Mouse (Mus musculus) hindbrain, embryonic 13.5 days (tissue): ENCODE results near the gene Klhl29. TPM values are rescaled to one million over a fixed set of nuclear protein-coding genes. Genes with fewer than 3 reads are reported as not detected.

Experiments
- ATAC-seq: fragments of 200-750 bp; cut with Nextera tagmentation; 2 replicates; pipeline ENCODE4 v1.8.0; 2017; ENCODE audit warnings: moderate TSS enrichment; ENCODE audit not compliant: low FRiP score
- H3K27ac ChIP-seq: fragments of 300-500 bp; sonication (generic); 2 replicates; pipeline ENCODE4 v1.5.1; 2015; ENCODE audit warnings: inconsistent platforms, mild to moderate bottlenecking, moderate library complexity
- H3K27me3 ChIP-seq: fragments of 300-500 bp; sonication (generic); 2 replicates; pipeline ENCODE4 v1.6.1; 2015; ENCODE audit warnings: mild to moderate bottlenecking, inconsistent platforms
- H3K36me3 ChIP-seq: fragments of 300-500 bp; sonication (generic); 2 replicates; pipeline ENCODE4 v1.6.1; 2015; ENCODE audit warnings: mild to moderate bottlenecking, inconsistent platforms
- H3K4me1 ChIP-seq: fragments of 300-500 bp; sonication (generic); replicated peaks from 2 replicates; pipeline ENCODE4 v1.6.1; 2015; ENCODE audit warnings: inconsistent platforms
- H3K4me2 ChIP-seq: fragments of 300-500 bp; sonication (generic); 2 replicates; pipeline ENCODE4 v1.6.1; 2015; ENCODE audit warnings: inconsistent platforms, mild to moderate bottlenecking, moderate library complexity
- H3K4me3 ChIP-seq: fragments of 300-500 bp; sonication (generic); 2 replicates; pipeline ENCODE4 v1.5.1; 2015; ENCODE audit warnings: mild to moderate bottlenecking, inconsistent platforms
- H3K9ac ChIP-seq: fragments of 300-500 bp; sonication (generic); 2 replicates; pipeline ENCODE4 v1.6.1; 2015; ENCODE audit warnings: mild to moderate bottlenecking, inconsistent platforms
- H3K9me3 ChIP-seq: fragments of 300-500 bp; sonication (generic); 2 replicates; pipeline ENCODE4 v1.6.1; 2016; ENCODE audit warnings: inconsistent platforms
- WGBS: fragments of 180-500 bp; shearing (Covaris S2); methylation state at CpG from one replicate; pipeline ENCODE4 v1.1.7; 2015; 5-methylcytosine and 5-hydroxymethylcytosine counted together
- polyA plus RNA-seq: library from polyadenylated mRNA; unstranded; fragments of >200 nt; fragmentation: Nextera tagmentation; extraction: Ambion mirVana; gene quantifications from 2 replicates; pipeline ENCODE4 v1.2.1, GENCODE M21; 2015

The Klhl29 gene
- polyA plus RNA-seq, 1 experiment from 2014 or later = 4.0 TPM

GRCm38 (mm10) chr12:5381694-5382093, 6.2 kb upstream of the Klhl29 start:
- H3K4me2 ChIP-seq = no peak overlapping the region
- H3K27ac ChIP-seq = no peak overlapping the region
- peaks cover 10% of the 10 kb centered on the region for H3K4me1 ChIP-seq
- H3K36me3 ChIP-seq = no peaks in the 10 kb centered on the region
- no peak overlapping the region for H3K4me3 ChIP-seq
- peaks cover 15% of the 10 kb centered on the region for H3K27me3 ChIP-seq
- no peak overlapping the region for H3K9ac ChIP-seq
- no peak for ATAC-seq
- no peaks in the 10 kb centered on the region for H3K9me3 ChIP-seq

DNA sequence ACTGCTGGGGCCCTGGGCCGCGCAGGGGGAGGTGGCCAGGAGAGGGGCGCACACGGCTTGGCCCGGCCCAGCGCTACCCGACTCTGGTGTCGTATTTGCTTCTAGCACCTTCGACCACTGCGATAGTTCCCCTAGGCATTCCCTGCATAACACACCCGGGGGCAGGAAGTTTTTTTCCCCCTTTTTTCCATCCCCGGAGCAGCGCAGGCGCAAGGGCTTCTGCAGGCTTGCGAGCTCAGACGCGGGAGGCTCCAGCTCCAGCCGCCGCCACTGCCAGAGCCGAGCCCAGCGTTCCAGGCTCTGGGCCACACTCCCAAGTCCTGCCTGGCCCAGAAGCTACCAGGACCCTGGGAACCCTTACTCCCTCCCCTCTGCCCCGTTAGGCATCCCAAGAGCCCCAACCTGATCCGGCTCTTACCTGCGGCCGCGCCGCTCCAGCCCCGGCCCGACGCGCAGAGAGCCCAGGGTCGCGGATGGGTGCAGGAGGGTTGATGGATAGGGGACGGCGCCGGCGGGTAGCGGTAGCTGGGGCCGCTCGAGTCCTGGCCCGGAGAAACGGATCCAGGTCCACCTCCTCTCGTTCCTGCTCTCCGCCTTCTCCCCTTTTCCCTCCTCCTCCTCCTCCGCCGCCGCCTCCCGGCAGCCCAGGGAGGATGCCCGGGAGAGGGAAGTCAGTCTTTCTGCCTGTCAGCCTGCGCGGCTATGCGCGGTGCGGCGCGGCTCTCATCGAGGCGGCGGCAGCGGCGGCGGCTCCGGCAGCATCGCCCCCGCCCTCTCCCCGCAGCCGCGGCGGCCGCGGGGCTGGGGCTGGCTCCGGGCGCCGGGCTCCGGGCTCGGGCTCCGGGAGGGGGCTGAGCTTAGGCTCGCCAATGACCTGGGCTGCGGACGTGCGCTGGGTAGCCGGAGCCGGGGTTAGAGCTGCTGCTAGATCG, 532 bp downstream of the Klhl29 start:
- H3K9me3 ChIP-seq = no peaks in the 10 kb centered on the region
- H3K27me3 ChIP-seq = peaks cover 20% of the 10 kb centered on the region
- H3K36me3 ChIP-seq = no peaks in the 10 kb centered on the region
- peak; percentile 75 for ATAC-seq
- peak overlapping the region; percentile 93 for H3K4me2 ChIP-seq
- WGBS = under 1% methylated on average over 80 of the region's 84 CpGs
- peak overlapping the region; percentile 90 for H3K4me3 ChIP-seq
- peak overlapping the region; percentile 98 for H3K9ac ChIP-seq
- H3K27ac ChIP-seq = peak overlapping the region; percentile 96
- H3K4me1 ChIP-seq = peaks cover 35% of the 10 kb centered on the region

DNA sequence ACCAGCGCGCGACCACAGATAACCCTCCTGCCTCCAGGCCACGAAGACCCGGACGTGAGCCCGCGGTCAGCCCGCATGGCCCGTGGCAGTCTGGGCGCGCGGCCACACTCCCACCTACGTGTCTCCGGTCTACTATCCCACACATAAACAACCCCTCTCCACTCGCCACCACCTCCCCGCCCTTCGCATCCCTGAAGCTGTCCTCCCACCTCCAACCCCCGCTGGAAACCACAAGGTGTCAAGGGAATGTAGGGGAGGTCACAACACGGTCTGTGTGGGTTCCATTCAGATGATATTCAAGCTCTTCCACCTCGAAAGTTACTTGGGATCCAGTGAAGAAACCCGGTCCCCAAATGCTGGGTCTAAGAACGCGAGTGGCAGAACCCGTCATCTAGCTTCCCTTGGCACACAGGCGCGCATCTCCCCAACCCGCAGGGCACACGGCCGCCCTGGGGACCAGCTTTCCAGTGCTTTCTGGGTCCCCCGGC, 1.2 kb downstream of the Klhl29 start:
- ATAC-seq = peak; percentile 10
- H3K27ac ChIP-seq = peak overlapping the region; percentile 96
- H3K36me3 ChIP-seq = no peaks in the 10 kb centered on the region
- peak overlapping the region; percentile 93 for H3K4me2 ChIP-seq
- peak overlapping the region; percentile 98 for H3K9ac ChIP-seq
- H3K4me3 ChIP-seq = peak overlapping the region; percentile 90
- WGBS = under 1% methylated on average over 31 of the region's 31 CpGs
- H3K4me1 ChIP-seq = peaks cover 35% of the 10 kb centered on the region
- no peaks in the 10 kb centered on the region for H3K9me3 ChIP-seq
- H3K27me3 ChIP-seq = peaks cover 17% of the 10 kb centered on the region

DNA sequence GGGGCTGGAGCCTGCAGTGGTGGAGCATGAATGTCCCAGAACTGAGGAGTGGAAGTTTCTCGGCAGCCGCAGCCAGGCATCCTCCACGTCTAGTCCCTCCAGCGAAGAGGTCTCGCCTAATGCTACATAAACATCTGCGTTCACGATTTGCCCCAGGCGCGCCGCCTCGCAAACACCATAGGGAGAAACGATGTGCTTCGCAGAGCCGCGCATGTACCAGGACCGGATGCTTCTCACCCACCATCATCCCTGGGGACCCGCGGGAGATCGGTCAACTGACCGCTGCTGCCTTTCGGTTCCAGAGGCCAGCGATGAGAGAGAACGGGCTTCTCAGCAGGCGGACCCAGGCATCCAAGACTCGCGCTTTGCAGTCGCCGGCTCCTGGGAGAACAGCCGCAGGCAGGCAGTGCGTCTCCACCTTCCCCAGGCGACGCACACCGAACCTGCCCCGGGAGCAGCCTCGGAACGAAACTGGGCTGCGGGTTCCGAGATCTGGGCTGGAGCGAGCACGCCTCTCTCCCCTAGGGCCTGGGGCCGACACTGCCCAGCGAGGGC, 1.8 kb downstream of the Klhl29 start:
- H3K36me3 ChIP-seq = no peaks in the 10 kb centered on the region
- H3K4me2 ChIP-seq = peak overlapping the region; percentile 93
- H3K4me1 ChIP-seq = peaks cover 35% of the 10 kb centered on the region
- peak overlapping the region; percentile 90 for H3K4me3 ChIP-seq
- under 1% methylated on average over 42 of the region's 42 CpGs for WGBS
- peak overlapping the region; percentile 98 for H3K9ac ChIP-seq
- H3K27me3 ChIP-seq = peaks cover 14% of the 10 kb centered on the region
- no peak for ATAC-seq
- H3K27ac ChIP-seq = peak overlapping the region; percentile 96
- no peaks in the 10 kb centered on the region for H3K9me3 ChIP-seq

DNA sequence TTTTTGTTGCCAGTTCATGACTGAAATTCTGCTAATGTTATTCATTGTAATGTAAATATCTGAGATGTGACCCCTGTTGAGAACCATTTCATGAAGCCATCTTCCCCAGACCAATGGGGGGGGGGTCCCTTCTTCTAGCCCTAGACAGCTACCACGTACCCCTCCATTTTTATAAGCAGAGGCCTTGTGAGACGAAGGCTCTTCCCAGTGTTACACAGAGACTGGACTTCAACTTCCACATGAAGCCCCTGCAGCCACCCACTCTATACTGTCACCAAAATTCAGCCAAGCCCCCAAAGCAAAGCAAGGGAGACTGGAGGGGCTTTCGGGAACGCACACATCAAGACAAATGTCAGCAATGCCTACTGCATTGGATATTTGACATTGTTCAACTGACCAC, 6.1 kb downstream of the Klhl29 start:
- Histone ChIP-seq H3K9me3 (no peaks in the 10 kb centered on the region), H3K27me3 (no peaks in the 10 kb centered on the region), H3K4me2 (peak overlapping the region; percentile 19; the same call in 1 of the 2 replicates), H3K27ac (no peak overlapping the region), H3K4me3 (no peak overlapping the region), H3K36me3 (no peaks in the 10 kb centered on the region), H3K9ac (no peak overlapping the region), H3K4me1 (peaks cover 32% of the 10 kb centered on the region)
- no peak for ATAC-seq
- 85% methylated on average over 4 of the region's 4 CpGs for WGBS

DNA sequence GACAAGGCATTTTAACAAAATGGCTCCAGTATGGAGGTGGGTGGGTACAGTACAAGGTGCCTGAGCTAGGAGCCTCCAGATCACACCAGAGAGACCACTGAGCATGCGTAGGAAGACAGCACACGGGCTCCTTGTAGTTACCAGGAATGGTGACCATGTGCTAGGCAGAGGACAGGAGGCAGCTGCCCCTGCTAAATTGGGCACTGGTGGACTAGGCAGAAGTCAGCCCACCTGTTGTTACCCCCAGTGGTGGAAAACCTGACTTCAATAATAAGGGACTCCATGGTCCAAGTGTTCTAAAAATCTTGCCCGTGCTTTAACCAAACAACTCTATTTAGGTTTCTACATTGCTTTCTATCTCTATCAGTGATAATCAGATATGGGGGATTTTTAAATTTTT, 10.6 kb downstream of the Klhl29 start:
- no peak overlapping the region for H3K4me3 ChIP-seq
- WGBS = 91% methylated on average over 3 of the region's 3 CpGs
- no peaks in the 10 kb centered on the region for H3K9me3 ChIP-seq
- no peak overlapping the region for H3K4me2 ChIP-seq
- peaks cover 24% of the 10 kb centered on the region for H3K4me1 ChIP-seq
- H3K9ac ChIP-seq = no peak overlapping the region
- H3K27me3 ChIP-seq = no peaks in the 10 kb centered on the region
- H3K27ac ChIP-seq = no peak overlapping the region; the same call in 1 of the 2 replicates
- ATAC-seq = no peak
- no peaks in the 10 kb centered on the region for H3K36me3 ChIP-seq

GRCm38 (mm10) chr12:5363961-5364634, 11.4 kb downstream of the Klhl29 start:
- Histone ChIP-seq H3K4me2 (no peak overlapping the region), H3K27me3 (no peaks in the 10 kb centered on the region), H3K9ac (no peak overlapping the region), H3K27ac (peak overlapping the region; percentile 26; the same call in 1 of the 2 replicates), H3K9me3 (no peaks in the 10 kb centered on the region), H3K4me1 (peaks cover 31% of the 10 kb centered on the region), H3K4me3 (no peak overlapping the region), H3K36me3 (no peaks in the 10 kb centered on the region)
- ATAC-seq = no peak
- 76% methylated on average over 17 of the region's 17 CpGs for WGBS

GRCm38 (mm10) chr12:5359065-5359464, 16.4 kb downstream of the Klhl29 start:
- no peak for ATAC-seq
- H3K4me1 ChIP-seq = peaks cover 32% of the 10 kb centered on the region

GRCm38 (mm10) chr12:5358497-5358896, 17.0 kb downstream of the Klhl29 start:
- Histone ChIP-seq H3K4me2 (no peak overlapping the region), H3K36me3 (no peaks in the 10 kb centered on the region), H3K27ac (0 out of 2 replicates have a peak overlapping the region, but pooled peaks have one; percentile 73), H3K9ac (no peak overlapping the region), H3K27me3 (no peaks in the 10 kb centered on the region), H3K9me3 (no peaks in the 10 kb centered on the region), H3K4me1 (peaks cover 28% of the 10 kb centered on the region), H3K4me3 (no peak overlapping the region)
- 49% methylated on average over 6 of the region's 6 CpGs for WGBS
- ATAC-seq = no peak

More at GRCm38 (mm10) chr12:5359065-5359464, 16.4 kb downstream of the Klhl29 start:
- Histone ChIP-seq H3K27ac (peak overlapping the region; percentile 73), H3K9me3 (no peaks in the 10 kb centered on the region), H3K27me3 (no peaks in the 10 kb centered on the region), H3K9ac (0 out of 2 replicates have a peak overlapping the region, but pooled peaks have one; percentile 29), H3K4me2 (peak overlapping the region; percentile 8; the same call in 1 of the 2 replicates), H3K36me3 (no peaks in the 10 kb centered on the region), H3K4me3 (no peak overlapping the region)
- 40% methylated on average over 5 of the region's 5 CpGs for WGBS

DNA sequence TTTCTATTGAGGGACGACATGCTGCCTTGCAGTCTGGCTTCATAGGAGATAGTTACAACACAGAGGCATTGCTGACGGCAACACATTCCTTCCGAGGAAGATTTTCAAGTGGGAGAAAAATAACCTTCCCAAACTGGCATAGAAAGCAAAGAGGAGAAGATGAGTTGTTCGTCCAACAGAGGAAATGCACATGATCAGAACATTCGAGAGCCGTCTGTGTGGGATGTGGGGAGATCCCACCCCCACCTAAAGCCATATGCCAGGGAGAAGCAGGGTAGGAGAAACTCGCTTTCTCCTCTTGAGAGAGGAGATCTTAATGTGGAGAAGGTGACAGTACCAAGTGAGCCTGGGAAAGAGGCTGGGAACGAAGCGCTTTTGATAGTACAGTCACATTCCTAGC, 22.1 kb downstream of the Klhl29 start:
- Histone ChIP-seq H3K9ac (no peak overlapping the region), H3K4me2 (no peak overlapping the region), H3K4me1 (peaks cover 23% of the 10 kb centered on the region), H3K4me3 (no peak overlapping the region), H3K27me3 (no peaks in the 10 kb centered on the region), H3K36me3 (no peaks in the 10 kb centered on the region), H3K27ac (no peak overlapping the region), H3K9me3 (no peaks in the 10 kb centered on the region)
- WGBS = 90% methylated on average over 9 of the region's 9 CpGs
- ATAC-seq = no peak

DNA sequence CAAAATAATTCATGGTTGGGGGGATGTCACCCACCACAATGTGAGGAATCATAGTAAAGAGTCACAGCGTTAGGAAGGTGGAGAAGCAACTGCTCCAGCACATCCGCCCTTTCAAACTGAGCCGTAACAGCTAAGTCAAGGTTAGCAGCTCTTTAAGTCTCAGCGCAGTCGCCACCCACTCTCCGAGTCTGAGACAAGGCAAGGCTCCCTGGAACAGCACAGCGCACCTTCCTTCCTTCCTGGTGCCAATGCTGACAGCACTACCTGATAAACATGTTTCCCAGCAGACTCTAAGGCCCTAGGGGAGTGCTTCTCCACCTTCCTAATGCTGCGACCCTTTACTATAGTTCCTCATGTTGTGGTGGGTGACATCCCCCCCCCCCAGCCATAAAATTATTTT, 22.7 kb downstream of the Klhl29 start:
- Histone ChIP-seq H3K4me2 (no peak overlapping the region), H3K9ac (no peak overlapping the region), H3K4me1 (peaks cover 21% of the 10 kb centered on the region), H3K4me3 (no peak overlapping the region), H3K27ac (no peak overlapping the region), H3K36me3 (no peaks in the 10 kb centered on the region), H3K27me3 (no peaks in the 10 kb centered on the region), H3K9me3 (no peaks in the 10 kb centered on the region)
- 92% methylated on average over 8 of the region's 8 CpGs for WGBS
- no peak for ATAC-seq
